Mouse (Mus musculus) lung, postnatal 10 days (tissue): ENCODE data around the gene Gm44.
"Not testable (repeated sequence)": the region's sequence is repeated elsewhere in the genome, so short reads cannot be mapped to it uniquely, and the experiment has no call there.

Experiments
- DNase-seq: peaks from one replicate; pipeline ENCODE4 v3.0.0; 2021

The Gm44 gene

GRCm38 (mm10) chrX:90891842-90892241 lies at the start of gene Gm44:
Gm44 (plus strand) TSS chrX:90892142.
- no peak for DNase-seq

GRCm38 (mm10) chrX:90927989-90928388 lies 36.0 kb downstream of the Gm44 start:
- no peak for DNase-seq

GRCm38 (mm10) chrX:90938211-90938610 lies 46.3 kb downstream of the Gm44 start:
- not testable (repeated sequence) for DNase-seq
